Mouse (Mus musculus) lung, embryonic 16.5 days (tissue): ENCODE data around the gene Nab2. TPM values are rescaled to one million over a fixed set of nuclear protein-coding genes. Genes with fewer than 3 reads are reported as not detected.
A peak's percentile ranks its signal among the peaks of the same experiment; 100 is the strongest.

ENCODE experiments used
- ATAC-seq: fragments of 200-750 bp; cut with Nextera tagmentation; 2 replicates; pipeline ENCODE4 v1.8.0; 2017; ENCODE audit warnings: low read depth, mild to moderate bottlenecking, moderate library complexity
- H3K27ac ChIP-seq: fragments of 300-500 bp; sonication (generic); 2 replicates; pipeline ENCODE4 v1.5.1; 2014; ENCODE audit warnings: mild to moderate bottlenecking, control low read depth, low read length
- H3K27me3 ChIP-seq: fragments of 300-500 bp; sonication (generic); 2 replicates; pipeline ENCODE4 v1.6.1; 2014; ENCODE audit warnings: low read depth, low read length, mixed read lengths; ENCODE audit not compliant: control insufficient read depth, insufficient read depth
- H3K36me3 ChIP-seq: fragments of 300-500 bp; sonication (generic); 2 replicates; pipeline ENCODE4 v1.6.1; 2014; ENCODE audit warnings: low read length; ENCODE audit not compliant: control insufficient read depth, insufficient read depth
- H3K4me1 ChIP-seq: fragments of 300-500 bp; sonication (generic); replicated peaks from 2 replicates; pipeline ENCODE4 v1.6.1; 2014; ENCODE audit warnings: low read length, mixed read lengths; ENCODE audit not compliant: control insufficient read depth, insufficient read depth
- H3K4me2 ChIP-seq: fragments of 300-500 bp; sonication (generic); 2 replicates; pipeline ENCODE4 v1.6.1; 2014; ENCODE audit warnings: low read depth, low read length, control low read depth
- H3K4me3 ChIP-seq: fragments of 300-500 bp; sonication (generic); 2 replicates; pipeline ENCODE4 v1.5.1; 2014; ENCODE audit warnings: mild to moderate bottlenecking, low read length, control low read depth
- H3K9ac ChIP-seq: fragments of 300-500 bp; sonication (generic); 2 replicates; pipeline ENCODE4 v1.6.1; 2014; ENCODE audit warnings: low read length, control low read depth
- H3K9me3 ChIP-seq: fragments of 300-500 bp; sonication (generic); 2 replicates; pipeline ENCODE4 v1.6.1; 2016; ENCODE audit warnings: low read length; ENCODE audit not compliant: control insufficient read depth
- WGBS: fragments of 180-500 bp; shearing (Covaris S2); extraction: QIAGEN DNeasy Blood & Tissue Kit; methylation state at CpG from one replicate; pipeline ENCODE4 v1.1.7; 2014; 5-methylcytosine and 5-hydroxymethylcytosine counted together
- polyA plus RNA-seq: library from polyadenylated mRNA; unstranded; fragments of >200 nt; fragmentation: Nextera tagmentation; extraction: Ambion mirVana; gene quantifications from 2 replicates; pipeline ENCODE4 v1.2.1, GENCODE M21; 2015

Nab2 gene
- polyA plus RNA-seq, 1 experiment from 2014 or later: 16.2 TPM

DNA sequence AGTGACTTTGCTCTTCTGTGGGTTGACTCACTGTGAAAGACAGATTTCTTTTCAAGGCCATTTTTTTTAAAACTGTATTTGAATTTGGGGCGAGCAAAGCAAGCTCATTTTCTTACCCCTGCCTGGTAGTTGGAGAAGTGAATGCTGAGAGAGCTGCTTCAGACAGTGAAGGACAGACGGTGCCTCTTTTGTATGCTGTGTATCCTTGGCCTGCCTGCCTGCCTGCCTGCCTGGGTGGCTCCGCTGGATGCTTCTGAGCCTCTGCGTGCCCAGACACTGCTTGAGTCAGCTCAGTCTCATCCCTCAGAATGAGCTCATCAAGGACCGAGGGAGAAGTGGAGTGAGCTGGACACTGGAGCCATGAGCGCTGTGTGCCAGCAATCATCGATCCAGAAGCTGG, 30.6 kb upstream of the Nab2 start:
- no peak for ATAC-seq
- H3K27ac ChIP-seq: no peak overlapping the region
- no peaks in the 10 kb centered on the region for H3K4me1 ChIP-seq
- no peak overlapping the region for H3K4me3 ChIP-seq
- no peaks in the 10 kb centered on the region for H3K27me3 ChIP-seq
- 92% methylated on average over 7 of the region's 7 CpGs for WGBS
- H3K9me3 ChIP-seq: no peaks in the 10 kb centered on the region
- H3K4me2 ChIP-seq: no peak overlapping the region
- peaks cover 11% of the 10 kb centered on the region; the same call in 1 of the 2 replicates for H3K36me3 ChIP-seq
- H3K9ac ChIP-seq: no peak overlapping the region

DNA sequence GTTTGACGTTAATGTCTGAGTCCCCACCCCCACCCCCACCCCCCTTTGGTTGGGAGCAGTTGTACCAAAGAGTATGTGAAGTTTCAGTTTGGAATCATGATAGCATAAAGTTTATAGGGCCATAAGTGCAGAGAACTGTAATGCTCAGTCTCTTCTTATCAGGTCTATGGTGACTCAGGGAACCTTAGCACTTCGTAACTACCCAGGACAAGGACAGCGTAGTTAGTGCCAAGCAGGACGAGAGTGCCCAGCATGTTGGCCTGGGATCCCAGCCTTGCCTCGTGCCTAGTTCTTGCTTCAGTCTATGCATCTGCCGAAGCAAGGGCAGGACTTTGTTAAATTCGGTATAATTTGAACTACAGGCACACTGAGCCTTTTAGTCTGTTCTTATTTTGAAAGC, 27.4 kb upstream of the Nab2 start:
- H3K4me2 ChIP-seq: no peak overlapping the region
- ATAC-seq: no peak
- H3K27me3 ChIP-seq: no peaks in the 10 kb centered on the region
- H3K4me3 ChIP-seq: no peak overlapping the region
- no peaks in the 10 kb centered on the region for H3K9me3 ChIP-seq
- H3K9ac ChIP-seq: no peak overlapping the region
- peaks cover 14% of the 10 kb centered on the region for H3K36me3 ChIP-seq
- no peak overlapping the region for H3K27ac ChIP-seq
- 90% methylated on average over 7 of the region's 7 CpGs for WGBS
- H3K4me1 ChIP-seq: no peaks in the 10 kb centered on the region

DNA sequence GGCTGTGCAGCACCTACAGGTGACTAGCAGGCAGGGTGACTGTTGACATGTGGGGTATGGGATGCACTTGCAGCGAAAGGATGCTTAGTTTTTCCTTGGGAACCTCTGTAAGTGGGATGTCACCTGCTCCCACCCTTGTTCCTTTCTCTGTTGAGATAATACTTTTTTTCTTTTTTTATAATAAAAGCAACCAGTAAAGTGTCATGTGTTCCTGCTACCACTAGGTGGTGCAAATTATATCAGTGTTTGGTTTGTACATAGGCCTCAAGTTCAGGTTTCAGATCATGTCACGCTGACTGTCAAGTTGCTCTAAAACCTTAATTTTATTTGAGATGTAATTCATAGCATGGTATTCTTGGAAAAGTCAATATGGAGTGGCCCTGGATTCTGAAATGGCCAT, 26.3 kb upstream of the Nab2 start:
- no peaks in the 10 kb centered on the region for H3K27me3 ChIP-seq
- no peak overlapping the region for H3K27ac ChIP-seq
- no peak overlapping the region for H3K4me2 ChIP-seq
- peaks cover 14% of the 10 kb centered on the region for H3K36me3 ChIP-seq
- 42% methylated on average over 2 of the region's 2 CpGs for WGBS
- H3K9ac ChIP-seq: no peak overlapping the region
- no peak overlapping the region for H3K4me3 ChIP-seq
- no peaks in the 10 kb centered on the region for H3K9me3 ChIP-seq
- no peak for ATAC-seq
- no peaks in the 10 kb centered on the region for H3K4me1 ChIP-seq

DNA sequence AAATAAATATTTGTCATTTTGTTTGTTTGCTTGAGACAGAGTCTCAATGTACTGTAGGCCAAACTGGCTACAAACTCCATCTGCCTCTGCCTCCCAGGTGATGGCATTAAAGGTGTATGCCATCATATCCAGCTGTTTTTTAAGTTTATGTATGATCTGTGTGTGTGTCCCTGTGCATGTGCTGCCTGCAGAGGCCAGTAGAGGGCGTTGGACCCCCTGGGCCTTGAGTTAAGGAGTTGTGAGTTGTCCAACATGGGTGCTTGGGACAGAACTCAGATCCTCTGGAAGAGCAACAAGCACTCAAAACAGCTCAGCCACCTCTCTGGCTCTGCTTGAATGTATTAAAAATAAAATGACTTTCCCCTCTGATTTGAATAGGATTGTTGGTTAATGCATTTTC, 22.7 kb upstream of the Nab2 start:
- H3K27me3 ChIP-seq: no peaks in the 10 kb centered on the region
- 10% methylated on average over 1 of the region's 1 CpGs for WGBS
- no peaks in the 10 kb centered on the region for H3K9me3 ChIP-seq
- no peak for ATAC-seq
- H3K36me3 ChIP-seq: peaks cover 13% of the 10 kb centered on the region
- no peak overlapping the region for H3K27ac ChIP-seq
- no peak overlapping the region for H3K9ac ChIP-seq
- no peak overlapping the region for H3K4me3 ChIP-seq
- no peak overlapping the region for H3K4me2 ChIP-seq
- no peaks in the 10 kb centered on the region for H3K4me1 ChIP-seq

DNA sequence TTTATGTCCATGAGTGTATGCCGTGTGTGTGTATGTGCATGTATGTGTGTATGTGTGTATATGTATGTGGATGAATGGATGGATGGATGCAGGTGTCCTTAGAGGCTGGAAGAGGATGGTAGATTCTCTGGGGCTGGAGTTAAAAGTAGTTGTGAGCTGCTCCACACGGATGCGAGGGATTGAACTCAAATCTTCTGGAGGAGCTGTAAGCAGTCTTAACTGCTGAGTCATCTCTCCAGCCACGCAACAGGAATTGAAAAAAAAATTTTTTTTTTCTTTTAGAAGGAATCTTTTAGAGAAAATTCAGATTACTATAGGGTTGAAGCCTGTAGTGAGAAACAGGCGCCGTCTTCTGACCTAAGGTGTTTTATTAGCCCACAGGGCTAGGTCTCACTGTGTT, 14.5 kb upstream of the Nab2 start:
- no peak overlapping the region for H3K9ac ChIP-seq
- no peak for ATAC-seq
- H3K27me3 ChIP-seq: no peaks in the 10 kb centered on the region
- H3K36me3 ChIP-seq: no peaks in the 10 kb centered on the region; the same call in 1 of the 2 replicates
- H3K4me3 ChIP-seq: no peak overlapping the region
- peaks cover 8% of the 10 kb centered on the region for H3K4me1 ChIP-seq
- no peak overlapping the region for H3K27ac ChIP-seq
- H3K4me2 ChIP-seq: no peak overlapping the region
- 85% methylated on average over 6 of the region's 6 CpGs for WGBS
- no peaks in the 10 kb centered on the region for H3K9me3 ChIP-seq

DNA sequence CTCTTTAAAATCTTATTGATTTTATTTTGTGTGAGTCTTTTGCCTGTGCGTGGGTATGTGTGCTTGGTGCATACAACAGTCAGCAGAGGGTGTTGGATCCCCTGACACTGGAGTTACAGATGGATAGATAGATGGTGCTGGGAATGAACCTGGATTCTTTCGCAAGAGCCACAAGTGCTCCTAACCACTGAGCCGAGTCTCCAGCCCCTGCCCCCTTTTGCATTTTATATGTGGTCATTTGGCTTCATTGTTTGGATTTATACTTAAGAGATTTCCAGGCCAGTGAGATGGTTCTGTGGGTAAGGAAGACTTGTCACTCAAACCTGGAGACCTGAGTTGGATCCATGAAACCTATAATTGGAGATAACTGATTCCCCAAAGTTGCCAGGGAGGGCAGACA, 11.5 kb upstream of the Nab2 start:
- Histone ChIP-seq H3K4me3 (no peak overlapping the region), H3K4me2 (no peak overlapping the region), H3K36me3 (no peaks in the 10 kb centered on the region; the same call in 1 of the 2 replicates), H3K27me3 (no peaks in the 10 kb centered on the region), H3K27ac (no peak overlapping the region), H3K4me1 (peaks cover 11% of the 10 kb centered on the region), H3K9ac (no peak overlapping the region), H3K9me3 (no peaks in the 10 kb centered on the region)
- 79% methylated on average over 3 of the region's 3 CpGs for WGBS
- no peak for ATAC-seq

DNA sequence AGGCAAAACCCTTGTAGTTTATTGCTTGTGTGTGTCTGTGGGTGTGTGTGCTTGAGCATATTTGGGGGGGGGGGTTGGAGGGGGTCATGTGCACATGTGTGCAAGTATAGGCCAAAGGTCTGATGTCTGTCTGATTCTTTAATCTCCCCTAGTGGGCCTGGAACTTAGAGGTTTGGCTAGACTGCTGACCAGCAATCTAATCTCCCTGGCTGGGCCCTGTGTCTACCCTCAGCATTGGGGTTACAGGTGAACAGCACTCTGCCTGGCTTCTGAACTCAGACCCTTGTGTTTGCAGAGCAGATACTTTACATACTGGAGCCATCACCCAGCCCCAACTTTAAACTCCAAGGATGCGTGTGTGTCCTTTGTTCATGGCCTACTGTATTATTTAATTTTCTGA, 10.8 kb upstream of the Nab2 start:
- H3K9me3 ChIP-seq: no peaks in the 10 kb centered on the region
- H3K36me3 ChIP-seq: no peaks in the 10 kb centered on the region; the same call in 1 of the 2 replicates
- ATAC-seq: no peak
- H3K4me2 ChIP-seq: no peak overlapping the region
- H3K27me3 ChIP-seq: no peaks in the 10 kb centered on the region
- H3K4me3 ChIP-seq: no peak overlapping the region
- 76% methylated on average over 1 of the region's 1 CpGs for WGBS
- peaks cover 11% of the 10 kb centered on the region for H3K4me1 ChIP-seq
- no peak overlapping the region for H3K9ac ChIP-seq
- no peak overlapping the region for H3K27ac ChIP-seq

DNA sequence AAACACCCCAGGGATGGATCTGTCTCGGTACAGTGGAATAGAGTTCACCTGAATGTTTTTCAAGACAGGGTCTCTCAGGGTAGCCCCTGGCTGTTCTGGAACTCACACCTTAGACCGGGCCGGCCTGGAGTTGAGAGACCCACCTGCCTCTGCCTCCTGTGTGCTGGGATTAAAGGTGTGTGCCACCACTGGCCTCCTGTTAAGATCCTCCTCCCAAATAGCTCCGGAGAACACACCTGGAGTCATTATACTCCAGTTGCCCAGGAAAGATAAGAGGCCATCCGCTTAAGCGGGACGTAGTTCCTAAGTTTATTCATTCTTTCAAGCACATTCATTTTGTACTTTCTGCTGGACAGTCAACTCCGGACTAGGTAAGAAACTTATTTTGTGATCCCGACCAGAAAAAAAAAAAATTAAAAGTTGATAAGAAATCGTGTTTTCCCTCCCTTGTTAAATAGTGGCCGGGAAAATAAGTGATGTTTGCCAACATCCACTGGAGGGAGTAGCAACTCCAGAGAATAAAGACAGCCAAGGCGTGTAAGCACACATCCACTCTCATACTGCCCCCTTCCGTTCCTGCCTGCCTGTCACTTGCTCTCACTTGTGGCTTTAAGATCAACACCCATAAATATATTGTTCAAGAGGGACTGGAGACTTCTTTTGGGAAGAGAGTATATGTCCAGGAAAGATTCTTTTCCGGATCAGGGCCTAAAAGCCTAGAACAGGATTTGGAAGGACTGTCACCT, 9.4 kb upstream of the Nab2 start:
- no peaks in the 10 kb centered on the region for H3K27me3 ChIP-seq
- H3K4me1 ChIP-seq: peaks cover 11% of the 10 kb centered on the region
- ATAC-seq: peak; percentile 29; the same call in 1 of the 2 replicates
- no peaks in the 10 kb centered on the region for H3K9me3 ChIP-seq
- H3K36me3 ChIP-seq: no peaks in the 10 kb centered on the region; the same call in 1 of the 2 replicates
- H3K9ac ChIP-seq: peak overlapping the region; percentile 78
- WGBS: 8% methylated on average over 14 of the region's 14 CpGs
- peak overlapping the region; percentile 96 for H3K4me2 ChIP-seq
- H3K4me3 ChIP-seq: peak overlapping the region; percentile 72
- H3K27ac ChIP-seq: peak overlapping the region; percentile 68; the same call in 1 of the 2 replicates

DNA sequence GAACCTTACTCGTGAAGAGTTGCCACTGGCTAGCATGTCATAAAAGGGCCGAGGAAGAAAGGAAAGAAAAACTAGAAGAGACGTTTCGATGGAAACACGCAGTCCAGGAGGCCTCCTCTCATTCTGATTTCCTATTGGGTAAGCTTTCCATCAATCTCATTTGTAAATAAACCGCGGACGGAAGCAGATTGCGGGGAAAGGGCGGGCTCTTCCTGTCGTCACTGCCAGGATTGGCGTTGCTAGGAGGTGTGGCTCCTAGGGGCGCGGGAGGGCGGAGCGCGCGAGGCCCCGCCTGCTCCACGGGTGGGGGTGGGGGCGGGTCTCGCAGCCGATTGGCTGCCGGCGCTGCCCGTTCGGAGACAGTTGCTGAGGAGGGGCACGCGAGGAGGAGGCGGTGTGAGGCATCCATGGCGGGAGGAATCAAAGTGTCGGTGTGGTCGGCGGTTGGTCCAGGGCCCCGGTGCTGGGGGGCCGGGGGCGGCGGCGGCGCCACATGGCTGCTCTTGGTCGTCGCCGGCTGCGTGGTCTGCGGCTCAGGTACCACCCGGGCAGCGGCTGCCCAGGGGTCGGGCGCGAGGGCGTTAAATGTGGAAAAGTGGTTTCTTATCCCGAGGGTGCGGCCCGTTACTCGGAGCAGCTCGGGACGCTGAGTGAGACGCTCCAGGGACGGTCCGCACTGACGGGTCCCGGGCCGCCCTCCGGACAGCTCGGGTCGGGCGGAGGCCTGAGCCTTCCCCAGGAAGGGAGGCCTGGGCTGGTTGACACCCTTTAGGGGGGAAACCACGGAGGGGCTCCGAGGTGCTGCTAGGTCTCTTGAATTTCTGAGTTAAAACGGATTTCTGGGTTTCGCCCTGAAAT, 8.6 kb upstream of the Nab2 start:
- Histone ChIP-seq H3K9me3 (no peaks in the 10 kb centered on the region), H3K4me3 (peak overlapping the region; percentile 72), H3K27ac (peak overlapping the region; percentile 81), H3K36me3 (no peaks in the 10 kb centered on the region; the same call in 1 of the 2 replicates), H3K4me2 (peak overlapping the region; percentile 96), H3K27me3 (no peaks in the 10 kb centered on the region), H3K4me1 (peaks cover 11% of the 10 kb centered on the region), H3K9ac (peak overlapping the region; percentile 78)
- under 1% methylated on average over 63 of the region's 71 CpGs for WGBS
- ATAC-seq: peak; percentile 97
